Mouse (Mus musculus) erythroblast, adult 5-6 weeks (primary cell): ENCODE measurements around the gene Pitx3. TPM values are rescaled to one million over a fixed set of nuclear protein-coding genes. Genes with fewer than 3 reads are reported as not detected.
"Not testable (repeated sequence)": the region's sequence is repeated elsewhere in the genome, so short reads cannot be mapped to it uniquely, and the experiment has no call there.

ENCODE experiments used
- ATAC-seq: replicated peaks from 2 replicates; pipeline ENCODE4 v1.8.0; 2016; ENCODE audit warnings: moderate number of reproducible peaks, mild to moderate bottlenecking, moderate TSS enrichment, inconsistent platforms; ENCODE audit not compliant: poor library complexity, low FRiP score, severe bottlenecking
- total RNA-seq, 2 experiments: library from RNA; stranded (forward) in 1 of 2; stranded (reverse) in 1 of 2; fragments of 150-400 nt in 1 of 2; fragments of 200-764, 138-1000 nt in 1 of 2; gene quantifications; 2 replicates each; pipeline versions ENCODE4 v1.2.3 to v1.2.4; 2015 to 2017; ENCODE audit warnings: low replicate concordance in 2 of 2

Gene Pitx3
- total RNA-seq, 2 experiments from 2014 or later = not detected

DNA sequence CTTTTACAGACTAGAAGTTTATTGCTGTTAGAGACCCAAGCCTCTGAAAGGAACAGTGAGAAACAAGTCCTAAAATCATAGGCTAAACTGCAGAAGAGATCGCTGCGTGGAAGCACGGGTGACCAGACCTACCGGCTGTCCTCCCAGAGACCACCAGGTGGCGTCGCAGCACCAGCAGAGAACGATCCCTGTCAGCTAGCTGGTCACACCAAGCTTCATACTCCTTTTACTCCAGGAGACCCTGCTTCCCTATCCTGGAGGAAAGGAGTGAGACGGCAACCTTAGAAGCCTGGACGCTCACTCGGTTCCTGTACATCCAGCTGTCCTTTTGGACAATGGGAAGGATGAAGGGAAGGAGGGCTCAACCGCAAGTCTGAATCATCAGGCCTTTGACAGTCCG, 12.8 kb downstream of the Pitx3 start:
- ATAC-seq = peak; percentile 73

DNA sequence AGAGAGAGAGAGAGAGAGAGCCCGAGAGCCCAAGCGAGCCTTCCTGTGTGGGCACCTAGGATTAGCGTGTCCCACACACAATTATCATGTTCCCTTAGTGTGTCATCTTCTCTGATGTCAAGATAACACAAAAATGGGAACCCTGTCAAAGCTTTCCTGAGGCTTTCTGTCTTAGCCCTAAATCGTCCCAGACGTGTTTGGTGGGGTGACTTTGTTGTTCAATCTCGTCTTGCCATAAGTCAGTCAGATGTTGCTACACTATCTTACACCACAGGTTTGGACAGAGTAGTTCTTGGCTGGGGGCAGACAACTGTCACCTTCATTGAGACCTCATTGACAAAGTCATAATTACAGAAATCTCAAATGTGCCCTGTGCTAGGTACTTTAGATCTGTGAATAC, 15.5 kb downstream of the Pitx3 start:
- no peak for ATAC-seq

DNA sequence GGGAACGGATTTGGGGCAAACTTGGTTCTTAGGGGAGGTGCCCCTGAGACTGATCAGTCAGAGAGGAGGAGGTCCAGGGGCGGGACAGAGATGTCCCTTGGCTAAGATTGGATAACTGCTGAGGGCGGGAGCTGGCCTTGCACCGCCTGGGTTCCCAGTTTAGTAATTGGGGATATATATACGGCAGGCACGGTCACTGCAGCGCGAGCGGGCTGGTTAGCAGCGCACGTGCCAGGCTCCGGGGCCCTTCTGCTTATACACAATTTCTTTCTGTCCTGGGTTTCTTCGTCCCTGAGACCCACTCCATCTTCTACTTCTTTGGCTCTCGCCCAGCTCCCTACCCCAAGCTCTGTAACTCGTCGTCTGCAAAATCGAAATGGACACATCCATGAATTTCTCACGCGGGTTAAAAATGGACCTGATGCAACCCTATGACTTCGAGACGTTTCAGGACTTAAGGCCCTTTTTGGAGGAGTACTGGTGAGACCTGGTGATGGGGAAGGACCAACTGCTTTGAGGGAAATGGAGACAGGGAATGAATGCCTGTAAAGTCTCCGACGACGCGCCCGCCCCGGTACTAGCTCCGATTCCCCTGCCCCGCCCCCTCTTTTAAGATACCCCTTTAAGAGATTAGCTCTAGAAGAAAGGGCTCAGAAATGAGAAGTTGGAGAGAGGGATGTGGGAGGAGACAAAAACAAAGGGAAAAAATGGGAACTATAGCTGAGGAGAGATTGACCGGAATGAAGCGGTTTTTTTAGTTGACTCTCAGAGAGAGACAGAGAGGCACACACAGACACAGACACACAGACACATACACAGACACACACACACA, 16.2 kb downstream of the Pitx3 start, which contains the start of gene Elovl3:
Gene Elovl3 (plus strand): TSS at position 204 of the 832 bp plus-strand sequence.
- ATAC-seq = no peak

DNA sequence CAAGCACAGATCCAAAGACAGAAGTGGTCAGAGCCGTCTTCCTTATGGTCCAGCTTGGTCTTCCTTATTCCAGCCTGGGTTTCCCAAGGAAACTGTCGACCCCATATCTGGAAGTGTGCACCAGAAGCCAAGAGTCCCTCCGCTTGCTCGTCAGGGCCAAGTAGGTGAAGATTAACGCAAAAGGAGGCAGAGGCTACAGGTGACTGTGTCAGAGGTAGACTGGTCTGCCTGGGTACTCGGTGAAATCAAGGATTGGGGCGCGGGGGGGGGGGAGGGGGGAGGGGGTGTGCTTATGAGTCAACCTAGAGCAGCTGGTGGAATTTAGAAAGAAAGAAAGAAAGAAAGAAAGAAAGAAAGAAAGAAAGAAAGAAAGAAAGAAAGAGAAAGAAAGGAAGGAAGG, 16.8 kb downstream of the Pitx3 start:
- no peak for ATAC-seq

DNA sequence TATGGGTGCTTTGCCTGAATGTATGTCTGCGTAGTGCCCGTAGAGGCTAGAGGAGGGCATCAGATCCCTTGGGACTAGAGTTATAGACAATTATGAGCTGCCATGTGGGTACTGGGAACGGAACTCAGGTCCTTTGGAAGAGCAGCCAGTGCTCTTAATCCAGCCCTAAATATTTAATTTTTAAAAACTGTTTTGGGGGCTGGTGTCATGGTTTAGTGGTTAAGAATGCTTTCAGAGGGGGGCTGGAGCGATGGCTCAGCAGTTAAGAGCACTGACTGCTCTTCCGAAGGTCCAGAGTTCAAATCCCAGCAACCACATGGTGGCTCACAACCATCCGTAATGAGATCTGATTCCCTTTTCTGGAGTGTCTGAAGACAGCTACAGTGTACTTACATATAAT, 18.4 kb downstream of the Pitx3 start:
- not testable (repeated sequence) for ATAC-seq

DNA sequence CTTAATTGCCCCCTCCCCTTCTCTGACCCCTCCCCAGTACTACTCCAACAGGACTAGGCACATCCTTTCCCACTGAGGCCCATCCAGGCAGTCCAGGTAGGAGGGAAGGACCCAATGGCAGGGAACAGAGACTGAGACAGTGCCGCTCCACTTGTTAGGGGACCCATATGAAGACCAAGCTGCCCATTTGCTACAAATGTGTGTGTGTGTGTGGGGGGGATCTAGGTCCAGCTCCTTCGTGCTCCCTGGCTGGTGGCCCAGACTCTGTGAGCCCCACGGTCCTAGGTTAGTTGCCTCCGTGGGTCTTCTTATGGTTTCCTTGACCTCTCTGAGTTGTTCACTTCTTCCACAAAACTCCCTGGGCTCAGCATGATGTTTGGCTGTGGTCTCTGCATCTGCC, 21.8 kb downstream of the Pitx3 start:
- no peak for ATAC-seq

DNA sequence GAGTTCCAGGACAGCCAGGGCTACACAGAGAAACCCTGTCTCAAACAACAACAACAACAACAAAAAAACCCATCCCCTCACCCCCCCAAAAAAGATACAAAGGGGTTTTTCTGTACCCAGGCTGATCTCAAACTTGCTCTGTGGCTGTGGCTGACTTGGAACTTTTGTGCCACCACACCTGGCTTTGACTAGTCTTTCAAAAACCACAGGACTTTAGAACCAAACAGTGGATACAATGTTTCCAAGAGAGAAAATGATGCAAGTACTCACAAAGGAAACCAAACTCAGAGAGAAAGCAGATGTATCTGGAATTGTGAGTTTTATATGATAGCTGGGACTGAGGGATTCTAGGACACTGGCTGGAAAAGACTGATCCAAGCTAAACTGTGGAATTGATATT, 23.5 kb downstream of the Pitx3 start:
- no peak for ATAC-seq

DNA sequence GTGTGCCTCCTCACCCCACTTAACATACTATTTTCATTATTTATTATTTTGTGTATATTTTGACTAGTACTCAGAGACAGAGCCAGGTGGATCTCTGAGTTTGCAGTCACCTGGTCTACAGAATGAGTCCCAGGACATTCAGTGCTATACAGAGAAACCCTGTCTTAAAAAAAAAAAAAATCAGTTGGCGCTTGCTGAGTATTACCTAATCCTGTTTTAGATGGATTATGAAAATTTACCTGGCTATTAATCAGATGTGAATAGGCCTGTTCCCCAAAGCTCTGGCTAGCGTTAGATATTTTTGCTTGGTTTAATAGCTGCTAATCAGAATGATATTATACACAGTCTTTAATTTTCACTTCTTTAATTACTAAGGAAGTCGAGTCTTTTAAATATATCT, 24.2 kb downstream of the Pitx3 start:
- no peak for ATAC-seq

DNA sequence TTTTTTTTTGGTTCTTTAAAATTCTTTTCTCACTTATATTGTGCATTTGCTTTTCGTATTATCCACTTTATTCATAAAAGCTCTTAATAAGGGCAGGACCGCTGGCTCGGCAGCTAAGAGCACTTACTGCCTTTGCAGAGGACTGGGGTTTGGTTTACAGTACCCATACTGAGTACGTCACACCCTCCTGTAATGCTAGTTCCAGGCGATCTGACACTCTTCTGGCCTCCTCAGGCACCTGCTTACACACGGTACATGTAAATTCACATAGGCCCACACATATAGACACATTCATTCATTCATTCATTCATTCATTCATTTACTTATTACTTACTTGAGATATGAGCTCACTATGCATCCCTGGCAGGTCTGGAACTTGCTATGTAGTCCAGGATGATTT, 27.3 kb downstream of the Pitx3 start:
- ATAC-seq = no peak

DNA sequence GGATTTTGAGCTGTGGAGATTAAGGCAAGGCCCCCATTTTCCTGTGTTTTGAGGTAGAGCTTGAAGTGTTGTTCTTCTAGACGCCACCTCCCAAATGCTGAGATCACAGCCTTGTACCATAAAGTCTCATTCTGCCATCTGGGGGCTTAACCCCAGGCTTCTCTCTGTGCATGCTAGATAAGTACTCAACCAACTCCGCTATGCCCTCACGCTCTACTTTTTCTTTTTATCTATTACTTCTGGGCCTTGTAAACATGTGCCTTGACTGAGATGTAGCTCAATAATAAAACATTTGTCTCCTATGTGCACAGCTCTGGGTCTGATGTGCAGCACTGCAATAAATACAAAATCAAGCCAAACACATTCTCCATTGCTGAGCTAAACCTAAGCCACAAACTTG, 28.7 kb downstream of the Pitx3 start:
- no peak for ATAC-seq

DNA sequence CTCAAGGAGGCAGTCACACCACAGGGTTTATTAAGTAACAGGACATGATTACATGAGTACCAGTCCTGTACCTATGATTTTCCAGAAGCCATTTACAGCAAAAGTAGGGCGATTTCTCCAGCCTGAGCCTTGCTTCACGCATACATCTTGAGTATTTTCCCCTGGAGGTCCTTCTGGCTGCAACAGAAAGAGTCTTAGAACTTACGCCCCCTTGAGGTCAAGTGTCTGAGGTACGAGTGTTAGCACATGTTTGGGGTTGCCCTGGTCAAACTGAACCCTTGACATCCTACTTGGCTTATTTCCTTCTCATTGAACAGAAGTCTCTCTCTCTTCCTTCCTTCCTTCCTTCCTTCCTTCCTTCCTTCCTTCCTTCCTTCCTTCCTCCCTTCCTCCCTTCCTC, 33.5 kb downstream of the Pitx3 start:
- no peak for ATAC-seq

DNA sequence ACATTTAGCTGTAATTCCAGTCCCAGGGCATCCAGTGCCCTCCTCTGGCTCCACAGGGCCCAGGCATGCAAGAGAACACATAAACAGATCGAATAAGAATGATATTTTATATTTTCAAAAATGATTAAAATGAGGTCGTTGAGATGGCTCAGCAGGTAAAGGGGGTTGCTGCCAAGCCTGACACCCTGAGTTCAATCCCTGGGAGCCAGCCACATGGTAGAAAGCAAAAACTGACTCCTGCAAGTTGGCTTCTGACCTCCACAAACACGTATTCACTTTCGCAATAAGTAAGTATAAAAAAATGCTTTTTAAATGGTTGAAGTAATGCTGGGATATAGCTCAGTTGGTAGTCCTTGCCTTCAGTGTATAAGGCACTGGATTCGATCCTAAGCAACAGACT, 37.3 kb downstream of the Pitx3 start:
- no peak for ATAC-seq

DNA sequence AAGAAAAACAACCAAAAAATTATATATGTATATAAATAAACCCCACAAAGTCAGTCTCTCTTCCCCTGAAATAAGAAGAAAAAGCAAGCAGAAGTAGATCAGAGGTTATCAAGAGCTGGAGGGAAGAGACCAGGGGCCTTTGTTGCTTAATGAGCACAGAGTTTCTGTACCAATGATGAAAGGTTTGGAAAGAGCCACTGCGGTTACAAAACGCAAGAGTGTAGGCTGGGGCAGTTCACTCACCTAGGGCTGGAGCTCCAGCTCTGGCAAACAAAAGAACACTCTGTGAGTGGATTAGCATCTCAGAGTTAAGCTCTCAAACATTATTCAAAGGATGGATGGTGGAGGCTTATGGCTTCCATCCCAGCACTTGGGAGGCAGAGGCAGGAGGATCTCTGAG, 37.9 kb downstream of the Pitx3 start:
- ATAC-seq = no peak

DNA sequence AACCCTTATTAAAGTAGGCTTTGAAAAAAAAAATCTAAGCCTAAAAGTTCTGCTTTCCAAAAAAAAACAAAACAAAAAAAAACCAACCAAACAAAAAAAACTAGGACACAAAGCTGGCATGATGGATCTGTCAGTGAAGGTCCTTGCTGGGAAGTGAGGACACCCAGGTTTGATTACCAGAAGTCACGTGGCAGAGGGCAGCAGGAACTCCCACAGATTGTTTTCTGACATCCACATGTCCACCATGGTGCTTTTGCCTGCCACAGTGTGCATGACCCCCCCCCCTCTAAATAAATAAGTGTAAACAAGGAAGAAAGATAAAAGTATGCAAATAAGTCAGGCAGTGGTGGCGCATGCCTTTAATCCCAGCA, 44.0 kb downstream of the Pitx3 start:
- no peak for ATAC-seq

DNA sequence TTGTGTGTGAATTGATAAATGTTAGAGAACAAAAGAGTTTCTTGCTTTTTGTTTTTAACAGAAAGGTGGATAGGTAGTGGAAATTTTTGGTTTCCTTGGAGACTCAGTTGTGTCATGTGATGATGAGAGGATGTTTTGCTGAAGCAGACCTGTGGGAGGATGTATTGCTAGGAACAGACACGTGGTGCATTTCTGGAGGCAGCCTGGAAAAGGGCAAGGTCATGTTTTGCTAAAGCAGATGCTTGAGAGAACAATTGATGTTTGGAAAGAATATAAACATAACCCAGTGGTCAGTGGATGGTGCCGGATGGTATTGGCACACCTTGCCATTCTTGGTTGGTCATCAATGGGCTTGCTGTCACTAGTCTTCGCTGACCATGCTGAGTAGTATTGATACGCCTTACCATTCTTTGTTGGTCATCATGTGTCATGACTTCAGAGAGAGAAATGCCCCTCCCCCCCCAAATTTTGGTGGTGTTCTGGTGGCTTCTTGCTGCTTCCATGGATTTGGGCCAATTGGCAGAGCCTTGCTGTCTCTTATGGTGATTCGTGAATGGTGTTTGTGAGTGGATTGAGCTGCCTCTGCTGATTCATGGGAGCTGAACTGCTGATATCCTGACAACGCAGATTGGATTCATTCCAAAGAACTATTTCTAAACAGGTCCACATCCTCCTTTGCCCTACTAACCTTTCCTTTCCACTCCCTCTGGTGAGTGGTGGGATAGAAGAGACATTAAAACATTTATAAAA, 44.5 kb downstream of the Pitx3 start:
- no peak for ATAC-seq

DNA sequence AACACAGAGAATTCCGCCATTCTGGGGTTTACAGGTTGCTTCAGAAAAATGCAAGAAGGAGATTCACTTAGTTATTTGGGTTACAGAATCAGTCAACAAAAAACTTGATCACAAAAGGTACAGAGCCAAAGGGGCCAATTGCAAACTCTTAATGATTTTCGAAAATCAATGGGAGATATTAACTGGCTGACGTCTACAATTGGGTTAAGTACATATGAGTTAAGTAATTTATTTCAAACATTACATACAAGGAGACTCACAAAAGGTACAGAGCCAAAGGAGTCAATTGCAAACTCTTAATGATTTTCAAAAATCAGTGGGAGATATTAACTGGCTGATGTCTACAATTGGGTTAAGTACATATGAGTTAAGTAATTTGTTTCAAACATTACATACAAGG, 48.6 kb downstream of the Pitx3 start:
- no peak for ATAC-seq

DNA sequence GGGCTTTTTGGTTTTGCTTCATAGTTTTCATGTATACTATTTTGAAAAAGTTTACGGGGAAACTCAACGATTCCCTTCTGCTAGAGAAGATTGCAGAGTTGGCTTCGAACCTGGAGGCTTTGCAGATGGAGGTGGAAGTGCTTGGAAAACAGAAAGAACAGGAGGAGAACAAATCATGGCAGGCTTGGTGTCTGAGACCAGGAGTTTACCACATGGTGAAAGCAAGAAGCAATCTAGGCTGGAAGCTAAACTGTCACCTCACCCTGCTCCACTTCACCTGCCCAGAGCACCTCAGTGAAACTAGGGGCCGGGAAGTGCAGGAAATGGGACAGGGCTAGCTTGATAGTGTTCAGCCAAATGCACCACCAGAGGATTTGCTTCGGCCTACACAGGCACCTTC, 51.7 kb downstream of the Pitx3 start:
- ATAC-seq = no peak

DNA sequence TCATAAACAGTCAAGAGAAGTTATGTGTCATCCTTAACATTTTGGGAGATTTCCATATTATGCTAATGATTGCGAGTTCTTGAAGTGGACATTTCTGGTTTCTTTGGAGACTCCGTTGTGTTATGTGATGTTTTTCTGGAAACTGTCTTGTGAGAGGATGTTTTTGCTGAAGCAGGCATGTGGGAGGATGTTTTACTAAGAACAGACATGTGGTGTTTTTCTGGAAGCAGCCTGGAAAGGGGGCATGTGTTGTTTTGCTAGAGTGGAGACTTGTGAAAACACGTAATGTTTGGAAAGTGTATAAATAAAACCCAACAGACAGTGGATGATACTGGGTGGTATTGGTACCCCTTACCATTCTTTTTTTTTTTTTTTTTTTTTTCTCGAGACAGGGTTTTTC, 52.8 kb downstream of the Pitx3 start:
- ATAC-seq = no peak

DNA sequence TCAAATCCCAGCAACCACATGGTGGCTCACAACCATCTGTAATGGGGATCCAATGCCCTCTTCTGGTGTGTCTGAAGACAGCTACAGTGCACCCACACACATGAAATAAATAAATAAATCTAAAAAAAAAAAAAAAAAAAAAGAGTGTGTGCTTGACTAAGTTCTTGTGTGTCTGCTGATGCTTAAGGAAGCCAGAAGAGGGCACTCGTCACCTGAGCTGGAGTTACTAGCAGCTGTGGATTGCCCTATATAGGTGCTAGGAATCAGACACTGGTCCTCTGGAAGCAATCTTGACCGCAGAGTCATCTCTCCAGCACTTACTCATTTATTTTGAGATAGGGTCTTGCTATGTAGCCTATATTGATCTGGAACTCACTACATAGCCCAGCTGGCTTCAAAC, 54.0 kb downstream of the Pitx3 start:
- ATAC-seq = no peak

DNA sequence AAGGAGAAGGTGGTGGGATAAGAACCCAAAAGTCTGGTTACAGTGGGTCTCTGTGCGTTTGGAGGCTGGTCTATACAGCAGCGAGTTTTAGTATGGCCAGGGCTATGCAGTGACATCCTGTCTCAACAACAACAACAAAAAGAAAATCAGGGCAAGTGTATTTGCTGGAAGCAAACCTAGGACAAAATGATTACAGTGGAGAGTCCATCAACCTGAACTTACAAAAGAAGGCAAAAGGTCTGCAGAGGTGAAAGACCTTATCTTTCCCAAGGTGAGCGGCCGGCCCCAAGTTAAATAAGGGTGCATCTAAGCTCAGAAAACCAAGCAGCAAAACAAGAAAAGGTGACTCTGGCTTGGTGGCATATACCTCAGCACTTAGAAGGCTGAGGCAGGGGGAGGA, 56.5 kb downstream of the Pitx3 start:
- no peak for ATAC-seq

DNA sequence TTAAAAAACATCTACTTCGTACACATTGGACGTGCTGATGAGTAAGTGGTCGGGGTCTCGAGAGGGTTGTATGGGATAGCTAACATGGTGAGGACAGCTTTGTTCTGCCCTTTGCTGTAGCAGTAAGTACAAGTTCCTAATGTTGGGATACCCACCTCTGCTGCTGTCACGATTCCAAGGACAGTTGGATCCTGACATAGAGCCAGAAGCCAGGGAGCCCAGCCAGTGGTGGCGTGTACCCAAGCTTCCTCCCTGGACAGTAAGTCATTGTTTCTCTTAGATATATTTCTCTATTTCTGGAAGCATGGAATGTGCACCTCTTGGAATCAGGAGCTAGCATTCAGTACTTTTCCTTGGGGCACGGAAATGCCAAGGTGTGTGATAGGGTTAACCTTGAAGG, 60.3 kb downstream of the Pitx3 start:
- no peak for ATAC-seq
